Mouse (Mus musculus) CD8-positive naive resting alpha-beta T cell, adult 2 months (primary cell): Measurements from ENCODE around the gene Psma5.
A peak's percentile ranks its signal among the peaks of the same experiment; 100 is the strongest.
"Not testable (repeated sequence)": the region's sequence is repeated elsewhere in the genome, so short reads cannot be mapped to it uniquely, and the experiment has no call there.

Source experiments
- DNase-seq, 2 experiments: peaks; one replicate each; pipeline ENCODE4 v3.0.0; 2022; ENCODE audit warnings: low read depth in 2 of 2, low spot score in 2 of 2

Gene Psma5

DNA sequence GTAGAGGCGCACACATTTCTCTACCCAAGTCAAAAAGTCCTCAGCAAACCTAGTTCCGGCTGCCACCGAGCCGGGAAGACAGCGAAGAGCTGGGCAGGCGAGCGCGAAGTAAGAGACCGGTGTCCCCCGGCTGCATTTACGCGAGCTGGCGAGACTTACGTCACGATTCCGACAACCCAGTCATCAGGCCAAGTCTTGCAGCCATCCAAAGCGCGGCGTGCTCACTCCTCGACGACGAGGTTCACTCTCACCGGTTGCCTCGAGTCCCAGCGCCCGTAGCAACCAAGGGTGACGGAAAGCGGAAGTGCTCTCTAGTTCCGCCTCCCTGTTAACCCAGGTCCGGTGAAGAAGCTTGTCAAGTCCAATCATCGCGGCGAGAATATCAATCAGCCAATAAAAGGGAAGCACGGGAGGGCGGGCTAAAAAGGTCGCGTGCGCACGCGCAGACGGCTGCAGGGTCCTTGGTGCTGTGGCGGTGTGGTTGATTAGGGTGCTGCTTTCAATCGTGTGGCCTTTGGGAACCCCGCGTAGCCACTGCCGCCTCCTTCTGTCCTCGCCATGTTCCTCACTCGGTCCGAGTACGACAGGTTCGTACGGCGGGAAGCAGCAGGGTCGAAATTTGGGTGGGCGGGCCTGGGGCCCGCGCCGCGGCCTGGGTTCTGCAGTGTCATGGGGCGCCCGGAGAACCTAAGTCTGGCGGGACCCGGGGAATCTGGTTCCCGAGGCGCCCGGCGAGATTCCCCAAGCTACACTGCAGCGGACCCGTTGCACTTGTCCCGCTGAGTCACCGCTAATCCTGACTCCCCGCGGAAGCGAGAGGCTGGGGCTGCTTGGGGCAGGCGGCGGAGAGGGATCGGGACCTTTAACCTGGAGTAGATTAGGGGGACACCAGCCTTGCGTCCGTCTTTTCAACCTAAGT lies at the start of gene Psma5:
TSS of gene Psma5 (plus strand) at position 208 of the 919 bp plus-strand sequence.
- peak; percentile 93 to 94 for DNase-seq

DNA sequence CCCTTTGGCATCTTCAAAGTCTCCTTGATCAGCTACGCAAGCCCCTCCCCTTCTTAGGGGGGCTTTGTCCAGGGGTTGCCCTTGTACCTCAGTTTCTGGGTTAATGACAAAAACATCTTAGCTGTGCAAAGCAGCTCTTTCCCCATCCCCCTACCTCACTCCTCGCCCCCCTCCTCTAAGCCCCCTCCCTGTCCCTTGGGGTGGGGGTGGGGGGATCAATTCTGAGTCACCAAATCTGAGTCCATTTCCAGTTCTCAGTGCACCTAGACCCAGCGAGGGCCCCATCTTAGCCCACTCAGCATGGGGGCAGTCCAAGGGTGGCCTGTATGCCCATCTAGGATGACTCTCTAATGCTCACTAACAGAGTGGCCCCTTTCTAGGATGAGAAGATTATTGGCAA lies 47.7 kb upstream of the Psma5 start:
- DNase-seq = no peak

GRCm38 (mm10) chr3:108209536-108209935 lies 47.2 kb upstream of the Psma5 start:
- DNase-seq = no peak

- DNase-seq = peak; percentile 88 to 89
Observed at GRCm38 (mm10) chr3:108209946-108210770, 46.6 kb upstream of the Psma5 start.

- DNase-seq = no peak
Observed at GRCm38 (mm10) chr3:108210771-108211139, 46.0 kb upstream of the Psma5 start, which contains the start of gene Atxn7l2. Gene Atxn7l2, minus strand, starts transcription at chr3:108210934.

DNA sequence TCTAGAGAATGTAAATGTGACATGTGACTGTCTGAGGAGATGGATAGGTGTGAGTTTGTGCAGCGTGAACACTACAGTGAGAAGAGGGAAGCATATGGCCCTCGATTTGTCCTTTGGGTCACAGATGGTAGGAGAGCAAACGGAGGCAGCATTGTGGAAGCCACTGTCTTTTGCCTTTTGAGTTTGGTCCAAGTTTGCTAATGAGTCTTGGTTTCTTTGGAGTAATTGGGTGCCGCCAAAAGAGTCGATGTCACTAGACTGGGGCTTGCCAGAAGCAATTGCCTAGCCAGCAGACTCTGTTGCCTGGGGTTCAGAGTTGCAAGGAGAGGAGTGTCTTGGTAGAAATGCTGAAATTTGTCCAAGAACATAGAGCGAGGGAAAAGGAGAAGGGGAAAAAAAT lies 44.9 kb upstream of the Psma5 start:
- DNase-seq = no peak

DNA sequence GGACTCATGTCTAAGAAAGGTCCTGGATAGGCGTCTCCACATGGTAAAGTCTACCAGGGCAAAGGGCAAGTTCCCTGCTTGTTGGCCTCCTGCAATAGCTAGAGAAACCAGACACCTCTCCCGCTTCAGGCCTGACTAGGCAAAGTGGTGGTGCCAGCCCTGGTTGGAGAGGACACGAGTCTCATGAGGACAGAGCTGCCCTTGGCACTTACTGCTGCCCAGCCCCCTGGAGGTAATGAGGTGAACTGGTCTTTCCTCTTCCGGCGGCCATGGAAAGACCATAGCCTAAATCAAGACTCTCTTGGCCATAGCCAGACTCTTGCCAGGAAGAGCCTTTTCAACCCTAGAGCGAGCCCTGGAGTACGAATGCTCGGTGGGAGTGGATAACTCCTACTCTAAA lies 44.3 kb upstream of the Psma5 start:
- DNase-seq = no peak

DNA sequence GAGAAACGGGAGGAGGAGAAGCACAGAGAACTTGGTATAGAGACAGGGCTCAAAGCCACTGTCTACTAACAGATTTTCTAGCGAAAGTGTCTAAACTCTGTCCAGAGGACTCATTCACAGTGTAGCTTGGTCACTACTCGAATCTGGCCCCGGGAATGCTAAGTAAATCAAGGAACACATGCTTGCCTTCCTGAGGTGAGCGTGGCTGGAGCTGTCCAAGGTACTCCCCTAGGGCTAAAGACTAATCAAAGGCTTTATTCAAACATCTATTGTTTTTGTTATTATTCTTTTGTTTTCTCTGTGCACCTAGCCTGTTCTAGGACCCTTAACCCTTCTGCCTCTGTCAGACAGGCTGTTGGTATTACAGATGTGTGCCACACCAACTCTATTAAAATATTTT lies 42.0 kb upstream of the Psma5 start:
- DNase-seq = no peak

- DNase-seq = no peak
Observed at GRCm38 (mm10) chr3:108220661-108221060, 36.1 kb upstream of the Psma5 start.

GRCm38 (mm10) chr3:108225711-108226557 lies 30.8 kb upstream of the Psma5 start:
- no peak for DNase-seq

GRCm38 (mm10) chr3:108226558-108227350 lies 30.0 kb upstream of the Psma5 start, which contains the start of gene Sypl2:
Gene Sypl2, minus strand, starts transcription at chr3:108226648.
- peak in 1 of 2 experiments; percentile 33 for DNase-seq

DNA sequence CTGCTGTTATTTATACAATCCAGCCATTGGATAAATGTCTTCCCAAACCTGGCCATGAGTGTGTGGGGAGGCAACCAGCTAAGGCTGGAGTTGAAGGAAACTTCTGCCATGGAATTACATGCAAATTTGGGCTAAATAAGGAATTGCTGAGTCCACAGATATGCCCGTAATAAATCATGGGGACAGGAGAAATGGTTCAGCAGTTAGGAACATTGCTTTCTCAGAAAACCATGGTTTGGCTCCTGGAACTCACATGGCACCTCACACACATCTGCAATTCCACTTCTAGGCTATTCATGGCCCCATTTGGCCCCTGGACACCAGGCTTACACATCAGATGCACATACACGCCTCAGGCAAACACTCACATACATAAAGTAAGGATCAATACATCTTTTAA lies 29.2 kb upstream of the Psma5 start:
- DNase-seq = no peak

GRCm38 (mm10) chr3:108231646-108232045 lies 25.1 kb upstream of the Psma5 start:
- DNase-seq = no peak

- DNase-seq = not testable (repeated sequence)
Observed at GRCm38 (mm10) chr3:108237474-108238102, 19.1 kb upstream of the Psma5 start.

- DNase-seq = no peak
Observed at GRCm38 (mm10) chr3:108241243-108241839, 15.4 kb upstream of the Psma5 start.

DNA sequence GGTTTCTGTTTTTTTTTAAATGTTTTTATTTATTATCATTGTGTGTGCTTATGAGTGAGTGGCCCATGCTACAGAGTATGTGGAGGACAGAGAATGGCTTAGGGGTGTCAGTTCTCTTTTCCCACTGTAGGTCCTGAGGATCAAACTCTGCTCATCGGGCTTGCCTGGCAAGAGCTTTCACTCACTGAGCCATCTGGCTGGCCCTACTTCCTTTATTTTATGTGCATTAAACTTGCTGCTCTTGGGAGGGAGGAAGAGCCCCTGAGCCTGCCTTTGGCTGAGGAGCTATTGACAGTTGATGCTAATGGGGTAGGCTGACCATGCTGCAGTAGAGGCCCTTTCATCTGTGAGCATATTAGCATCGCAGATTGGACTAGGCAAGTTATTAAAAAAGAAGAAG lies 9.9 kb upstream of the Psma5 start:
- DNase-seq = no peak

DNA sequence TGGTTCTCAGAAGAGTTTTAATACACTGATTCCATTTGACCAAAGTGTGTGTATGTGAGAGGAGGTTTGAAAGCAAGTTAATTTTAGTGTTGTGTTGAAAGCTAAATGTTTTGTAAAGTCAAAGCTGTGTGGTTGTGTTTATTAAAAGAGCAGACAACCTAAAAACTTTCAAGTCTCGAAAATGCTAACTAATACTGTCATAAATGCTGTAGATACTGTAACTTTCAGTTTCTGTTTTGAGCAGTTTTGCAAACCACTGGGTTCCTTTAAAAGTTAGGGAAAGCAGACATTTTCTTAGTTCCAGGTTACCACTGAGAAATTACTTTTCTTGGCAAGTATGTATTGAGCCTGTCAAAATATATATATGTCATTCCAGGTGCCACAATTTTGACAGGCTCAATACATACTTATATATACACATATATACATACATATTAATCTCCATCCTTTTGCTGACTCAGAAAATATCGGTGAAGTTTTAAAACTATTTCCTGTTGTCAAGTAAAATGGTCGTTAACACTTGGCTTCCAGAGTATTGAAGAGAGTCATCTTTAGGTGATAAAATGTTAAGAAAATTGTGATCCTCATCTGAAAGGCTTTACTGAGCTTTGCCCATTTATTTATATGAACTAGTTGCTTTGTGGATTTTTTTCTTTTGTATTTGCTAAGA lies 1.2 kb downstream of the Psma5 start:
- no peak for DNase-seq

GRCm38 (mm10) chr3:108259319-108259718 lies 2.6 kb downstream of the Psma5 start:
- no peak for DNase-seq

DNA sequence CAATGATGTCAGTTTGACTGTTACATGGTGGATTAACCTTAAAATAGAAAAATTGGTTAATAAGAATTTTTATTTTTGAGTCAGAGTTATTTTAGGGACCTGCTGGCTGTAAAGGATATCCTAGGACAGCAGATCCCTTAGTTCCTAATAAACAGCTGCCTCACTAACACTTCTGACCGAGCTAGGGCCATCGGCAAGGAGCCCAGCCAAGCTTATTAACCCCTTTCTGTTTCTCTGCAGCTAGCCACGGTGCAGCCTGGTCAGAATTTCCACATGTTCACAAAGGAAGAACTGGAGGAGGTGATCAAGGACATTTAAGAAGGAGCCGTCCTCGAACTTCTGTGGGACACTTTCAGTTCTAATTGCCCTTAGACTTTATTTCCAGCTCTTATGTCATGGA lies 22.8 kb downstream of the Psma5 start:
- not testable (repeated sequence) for DNase-seq
